Mouse (Mus musculus): ENCODE results near the gene Wdr19.

DNA sequence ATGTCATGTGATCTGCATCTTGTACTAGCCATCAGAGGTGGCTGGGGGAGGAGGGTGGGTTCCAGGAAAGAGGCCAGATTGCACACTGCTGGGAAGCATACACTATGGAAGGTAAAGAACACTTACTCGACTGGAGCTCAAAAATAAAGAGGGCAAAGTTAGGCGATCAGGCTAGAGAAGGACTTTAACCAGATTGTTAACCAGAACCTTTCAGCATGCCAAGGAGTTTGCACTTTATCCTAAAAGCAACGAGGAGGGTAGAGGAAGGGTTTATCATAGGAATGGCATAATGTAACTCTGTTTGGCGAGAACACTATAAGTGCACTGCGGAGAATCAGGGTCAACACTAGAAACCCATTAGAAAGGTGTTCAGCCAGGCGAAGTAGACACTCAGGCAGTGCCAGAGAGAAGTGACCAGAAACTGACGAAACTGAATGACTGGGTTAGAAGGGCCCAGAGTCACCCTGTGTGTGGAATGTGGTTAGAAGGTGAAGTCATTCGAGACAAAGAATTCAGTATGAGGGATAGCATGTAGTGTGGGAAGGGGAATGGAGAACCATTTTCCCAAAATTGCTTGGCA lies 49.0 kb upstream of the Wdr19 start:
- TF ChIP-seq CTCF (IDR thresholded peaks at IDR 0.05; ENCODE audit: borderline replicate concordance, insufficient read depth, low read length), result no peak
- TF ChIP-seq POLR2A (IDR thresholded peaks at IDR 0.05; ENCODE audit: low read depth, low read length), result no peak

Measured in embryonic fibroblast, embryonic 13.5 days (primary cell).